Mouse (Mus musculus): ENCODE data around the gene Nudcd2. TPM values are rescaled to one million over a fixed set of nuclear protein-coding genes. Genes with fewer than 3 reads are reported as not detected.

Gene Nudcd2
- total RNA-seq, 2 experiments from 2014 or later = 20.9 to 27.9 TPM

- DNase-seq = peak; percentile 80
Observed at GRCm38 (mm10) chr11:40755109-40755627, 21.7 kb downstream of the Nudcd2 start, which contains the start of gene Ccng1. Gene Ccng1 (minus strand): TSS chr11:40755311.

GRCm38 (mm10) chr11:40755968-40756367 is 22.5 kb downstream of the Nudcd2 start:
- DNase-seq = no peak

GRCm38 (mm10) chr11:40759896-40760295 is 26.4 kb downstream of the Nudcd2 start:
- DNase-seq = peak; percentile 14

DNA sequence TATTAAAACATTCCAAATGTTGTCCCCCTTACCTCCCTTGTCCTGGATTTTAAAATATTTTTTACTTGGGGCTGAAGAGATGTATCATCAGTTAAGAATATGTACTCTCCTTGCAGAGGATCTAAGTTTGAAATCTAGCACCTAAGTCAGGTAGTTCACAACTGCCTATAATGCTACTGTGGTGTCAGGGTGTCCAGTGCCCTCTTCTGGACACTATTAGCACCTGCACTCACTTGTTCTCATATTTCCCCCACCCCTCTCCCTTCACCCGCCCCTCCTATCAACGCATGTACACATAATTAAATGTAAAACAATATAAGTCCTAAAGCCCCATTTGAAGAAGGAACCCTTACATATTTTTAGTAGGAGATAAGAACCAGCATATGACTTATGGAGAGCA is 29.9 kb downstream of the Nudcd2 start:
- no peak for DNase-seq

DNA sequence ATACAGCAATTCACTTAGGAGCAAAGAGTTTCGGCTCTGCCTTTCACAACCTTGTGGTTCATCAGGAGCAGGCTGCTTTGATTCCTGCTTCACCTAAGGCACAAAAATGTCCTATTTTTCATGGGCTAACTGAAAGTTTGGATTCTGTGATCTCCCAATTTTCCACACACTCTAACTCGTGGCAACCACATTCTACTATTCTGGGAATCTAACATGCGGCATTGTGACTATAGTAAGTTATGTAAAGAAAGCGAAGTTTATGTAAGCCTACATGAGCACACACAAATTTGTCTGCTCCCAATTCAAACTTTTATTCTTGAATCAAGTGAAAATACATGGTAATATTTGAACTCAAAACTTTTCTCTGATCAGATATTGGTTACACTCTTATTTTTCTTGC is 31.2 kb downstream of the Nudcd2 start:
- DNase-seq = no peak

GRCm38 (mm10) chr11:40775315-40776269 is 42.1 kb downstream of the Nudcd2 start:
- no peak for DNase-seq

- DNase-seq = no peak
Observed at GRCm38 (mm10) chr11:40781857-40782256, 48.4 kb downstream of the Nudcd2 start.

DNA sequence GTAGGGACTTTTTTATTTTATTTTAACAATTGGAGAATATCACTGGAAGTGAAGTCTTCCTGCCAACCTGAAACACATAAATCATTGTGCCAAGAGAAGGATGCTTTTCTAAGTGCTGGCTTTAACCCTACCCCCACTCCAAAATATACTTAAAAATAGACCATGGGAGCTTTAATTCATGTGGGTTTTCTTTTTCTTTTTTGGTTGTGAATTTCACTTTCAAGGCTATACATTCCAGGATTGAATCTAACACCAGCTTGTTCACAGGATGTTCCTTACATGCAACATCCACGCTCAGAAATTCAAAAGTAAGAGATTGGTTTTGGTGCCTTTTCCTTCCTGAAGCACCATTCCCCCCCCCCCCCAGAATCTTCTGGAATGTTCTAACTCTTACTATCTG is 49.9 kb downstream of the Nudcd2 start:
- no peak for DNase-seq

DNA sequence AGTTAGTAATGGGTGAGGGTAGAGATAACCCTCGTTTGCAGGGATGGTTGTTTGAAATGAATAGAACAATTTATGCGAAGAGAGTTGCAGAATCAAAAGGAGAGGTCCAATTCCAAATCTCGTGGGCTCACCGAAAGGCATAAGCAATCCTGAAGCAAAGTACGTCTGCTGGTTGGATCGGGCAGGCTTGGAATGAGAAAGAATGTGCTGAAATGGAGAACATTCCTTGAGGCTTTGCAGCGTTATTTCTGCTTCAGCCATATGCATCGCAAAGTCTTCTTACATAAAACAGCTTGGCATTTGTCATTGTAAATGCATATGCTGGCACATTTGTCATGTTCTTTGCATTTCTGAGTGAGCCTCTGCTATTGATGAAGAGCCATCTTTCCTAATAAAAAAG is 50.9 kb downstream of the Nudcd2 start:
- no peak for DNase-seq

DNA sequence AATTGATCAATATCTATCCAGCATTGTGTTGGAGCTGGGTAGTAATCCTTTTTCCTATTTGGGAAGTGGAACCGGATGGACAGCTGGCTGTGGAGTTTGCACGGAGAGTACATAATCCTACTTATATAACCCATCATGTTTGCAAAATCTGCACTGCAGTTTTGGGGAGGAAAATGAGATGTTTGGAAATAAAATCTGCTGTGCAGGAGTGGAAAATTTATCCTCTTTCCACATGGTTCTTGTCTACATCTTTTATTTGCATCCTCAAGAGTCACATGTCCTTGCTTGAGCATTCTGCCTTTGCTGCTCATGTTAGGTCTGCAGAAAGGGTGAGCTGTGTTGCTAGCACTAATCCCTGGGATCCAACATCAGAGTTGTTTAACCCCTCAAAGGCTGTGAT is 53.4 kb downstream of the Nudcd2 start:
- DNase-seq = no peak

Other genes starting within 250 kb of the Nudcd2 start
- 10 to 100 TPM; 55.3 to 61.3 TPM for gene Mat2b, start 38.5 kb upstream of the Nudcd2 start, total RNA-seq (2021)
- gene Hmmr, start 245 bp upstream of the Nudcd2 start, total RNA-seq (2021) = 1 to 10 TPM; 3.7 to 4.5 TPM
- gene Ccng1, start 21.6 kb downstream of the Nudcd2 start, total RNA-seq (2021) = 100 to 1,000 TPM; 461 to 588 TPM

All from gastrocnemius, postnatal 10 days (tissue).